Mouse (Mus musculus): Measurements from ENCODE around the gene Zfp575. TPM values are rescaled to one million over a fixed set of nuclear protein-coding genes. Genes with fewer than 3 reads are reported as not detected.

Gene Zfp575
- polyA plus RNA-seq, 1 experiment from 2014 or later: 0.30 TPM

GRCm38 (mm10) chr7:24563191-24563836, 24.1 kb downstream of the Zfp575 start:
- H3K4me1 ChIP-seq (ENCODE audit: control insufficient read depth, low read depth, low read length): no peaks in the 10 kb centered on the region
- H3K4me2 ChIP-seq (ENCODE audit: low read depth, low read length): no peak overlapping the region
- 75% methylated on average over 8 of the region's 8 CpGs for WGBS (ENCODE audit: insufficient replicate concordance)
- ATAC-seq (ENCODE audit: low read depth): no peak
- H3K4me3 ChIP-seq (ENCODE audit: low read depth, low read length): no peak overlapping the region
- no peaks in the 10 kb centered on the region for H3K9me3 ChIP-seq (replicated peaks; ENCODE audit: control insufficient read depth, low read length)
- H3K9ac ChIP-seq (ENCODE audit: low read depth, low read length): no peak overlapping the region
- H3K27ac ChIP-seq (ENCODE audit: low read length): no peak overlapping the region
- H3K36me3 ChIP-seq (ENCODE audit: control insufficient read depth, insufficient read depth): peaks cover 25% of the 10 kb centered on the region
- no peaks in the 10 kb centered on the region for H3K27me3 ChIP-seq (ENCODE audit: control insufficient read depth, insufficient read depth, low read depth, low read length)

- Histone ChIP-seq H3K27ac (ENCODE audit: low read length) (no peak overlapping the region), H3K9ac (ENCODE audit: low read depth, low read length) (no peak overlapping the region), H3K27me3 (ENCODE audit: control insufficient read depth, insufficient read depth, low read depth, low read length) (no peaks in the 10 kb centered on the region), H3K9me3 (replicated peaks; ENCODE audit: control insufficient read depth, low read length) (no peaks in the 10 kb centered on the region), H3K4me3 (ENCODE audit: low read depth, low read length) (no peak overlapping the region), H3K4me1 (ENCODE audit: control insufficient read depth, low read depth, low read length) (no peaks in the 10 kb centered on the region), H3K36me3 (ENCODE audit: control insufficient read depth, insufficient read depth) (peaks cover 12% of the 10 kb centered on the region), H3K4me2 (ENCODE audit: low read depth, low read length) (no peak overlapping the region)
- 82% methylated on average over 4 of the region's 4 CpGs for WGBS (ENCODE audit: insufficient replicate concordance)
- ATAC-seq (ENCODE audit: low read depth): no peak
Measured at GRCm38 (mm10) chr7:24561450-24561849, 26.0 kb downstream of the Zfp575 start.

GRCm38 (mm10) chr7:24555786-24556185, 31.7 kb downstream of the Zfp575 start:
- Histone ChIP-seq H3K36me3 (ENCODE audit: control insufficient read depth, insufficient read depth) (peaks cover 8% of the 10 kb centered on the region), H3K27me3 (ENCODE audit: control insufficient read depth, insufficient read depth, low read depth, low read length) (no peaks in the 10 kb centered on the region), H3K4me2 (ENCODE audit: low read depth, low read length) (no peak overlapping the region), H3K4me1 (ENCODE audit: control insufficient read depth, low read depth, low read length) (peaks cover 2% of the 10 kb centered on the region), H3K9ac (ENCODE audit: low read depth, low read length) (no peak overlapping the region), H3K9me3 (replicated peaks; ENCODE audit: control insufficient read depth, low read length) (no peaks in the 10 kb centered on the region), H3K4me3 (ENCODE audit: low read depth, low read length) (no peak overlapping the region), H3K27ac (ENCODE audit: low read length) (no peak overlapping the region)
- ATAC-seq (ENCODE audit: low read depth): no peak
- WGBS (ENCODE audit: insufficient replicate concordance): 83% methylated on average over 10 of the region's 10 CpGs

- H3K4me2 ChIP-seq (ENCODE audit: low read depth, low read length): peak overlapping the region; percentile 20
- ATAC-seq (ENCODE audit: low read depth): peak; percentile 94
- no peak overlapping the region for H3K9ac ChIP-seq (ENCODE audit: low read depth, low read length)
- no peaks in the 10 kb centered on the region for H3K9me3 ChIP-seq (replicated peaks; ENCODE audit: control insufficient read depth, low read length)
- H3K4me1 ChIP-seq (ENCODE audit: control insufficient read depth, low read depth, low read length): peaks cover 10% of the 10 kb centered on the region
- peaks cover 8% of the 10 kb centered on the region for H3K36me3 ChIP-seq (ENCODE audit: control insufficient read depth, insufficient read depth)
- H3K4me3 ChIP-seq (ENCODE audit: low read depth, low read length): no peak overlapping the region
- H3K27ac ChIP-seq (ENCODE audit: low read length): peak overlapping the region; percentile 73
- no peaks in the 10 kb centered on the region for H3K27me3 ChIP-seq (ENCODE audit: control insufficient read depth, insufficient read depth, low read depth, low read length)
- WGBS (ENCODE audit: insufficient replicate concordance): 64% methylated on average over 12 of the region's 12 CpGs
Measured at GRCm38 (mm10) chr7:24551985-24552759, 35.3 kb downstream of the Zfp575 start.

- H3K9ac ChIP-seq (ENCODE audit: low read depth, low read length): peak overlapping the region; percentile 90
- no peaks in the 10 kb centered on the region for H3K36me3 ChIP-seq (ENCODE audit: control insufficient read depth, insufficient read depth)
- peak overlapping the region; percentile 55 for H3K27ac ChIP-seq (ENCODE audit: low read length)
- peak overlapping the region; percentile 83 for H3K4me2 ChIP-seq (ENCODE audit: low read depth, low read length)
- no peaks in the 10 kb centered on the region for H3K27me3 ChIP-seq (ENCODE audit: control insufficient read depth, insufficient read depth, low read depth, low read length)
- H3K4me3 ChIP-seq (ENCODE audit: low read depth, low read length): peak overlapping the region; percentile 90
- H3K4me1 ChIP-seq (ENCODE audit: control insufficient read depth, low read depth, low read length): peaks cover 17% of the 10 kb centered on the region
- no peaks in the 10 kb centered on the region for H3K9me3 ChIP-seq (replicated peaks; ENCODE audit: control insufficient read depth, low read length)
- ATAC-seq (ENCODE audit: low read depth): no peak
- 27% methylated on average over 13 of the region's 13 CpGs for WGBS (ENCODE audit: insufficient replicate concordance)
Measured at GRCm38 (mm10) chr7:24547534-24548036, 39.9 kb downstream of the Zfp575 start.

- under 1% methylated on average over 53 of the region's 57 CpGs for whole genome bisulfite sequencing (ENCODE audit: insufficient replicate concordance)
- H3K4me1 ChIP-seq (ENCODE audit: control insufficient read depth, low read depth, low read length): peaks cover 16% of the 10 kb centered on the region
- peak; percentile 99 for ATAC-seq (ENCODE audit: low read depth)
- no peaks in the 10 kb centered on the region for H3K9me3 ChIP-seq (replicated peaks; ENCODE audit: control insufficient read depth, low read length)
- no peaks in the 10 kb centered on the region for H3K36me3 ChIP-seq (ENCODE audit: control insufficient read depth, insufficient read depth)
- peak overlapping the region; percentile 63 for H3K27ac ChIP-seq (ENCODE audit: low read length)
- H3K4me2 ChIP-seq (ENCODE audit: low read depth, low read length): peak overlapping the region; percentile 83
- peak overlapping the region; percentile 90 for H3K4me3 ChIP-seq (ENCODE audit: low read depth, low read length)
- H3K27me3 ChIP-seq (ENCODE audit: control insufficient read depth, insufficient read depth, low read depth, low read length): no peaks in the 10 kb centered on the region
- H3K9ac ChIP-seq (ENCODE audit: low read depth, low read length): peak overlapping the region; percentile 90
Measured at GRCm38 (mm10) chr7:24546634-24547389, 40.6 kb downstream of the Zfp575 start.

- Histone ChIP-seq H3K4me3 (ENCODE audit: low read depth, low read length) (peak within 1 kb of the TSS; percentile 90), H3K27ac (ENCODE audit: low read length) (peak within 1 kb of the TSS; percentile 63), H3K9ac (ENCODE audit: low read depth, low read length) (peak within 1 kb of the TSS; percentile 90), H3K36me3 (ENCODE audit: control insufficient read depth, insufficient read depth) (no peaks in the 10 kb centered on the region), H3K9me3 (replicated peaks; ENCODE audit: control insufficient read depth, low read length) (no peaks in the 10 kb centered on the region), H3K4me2 (ENCODE audit: low read depth, low read length) (peak within 1 kb of the TSS; percentile 83), H3K4me1 (ENCODE audit: control insufficient read depth, low read depth, low read length) (peaks cover 16% of the 10 kb centered on the region), H3K27me3 (ENCODE audit: control insufficient read depth, insufficient read depth, low read depth, low read length) (no peaks in the 10 kb centered on the region)
- 45% methylated on average over 13 of the region's 13 CpGs for WGBS (ENCODE audit: insufficient replicate concordance)
- no peak for ATAC-seq (ENCODE audit: low read depth)
Measured at GRCm38 (mm10) chr7:24546068-24546614, 41.3 kb downstream of the Zfp575 start, which contains the start of the genes Pinlyp and Xrcc1. Gene Pinlyp, minus strand, starts transcription at chr7:24546118. Gene Xrcc1, plus strand, starts transcription at chr7:24546289.

- Histone ChIP-seq H3K27me3 (ENCODE audit: control insufficient read depth, insufficient read depth, low read depth, low read length) (no peaks in the 10 kb centered on the region), H3K27ac (ENCODE audit: low read length) (no peak overlapping the region), H3K36me3 (ENCODE audit: control insufficient read depth, insufficient read depth) (no peaks in the 10 kb centered on the region), H3K9ac (ENCODE audit: low read depth, low read length) (no peak overlapping the region), H3K9me3 (replicated peaks; ENCODE audit: control insufficient read depth, low read length) (no peaks in the 10 kb centered on the region), H3K4me1 (ENCODE audit: control insufficient read depth, low read depth, low read length) (peaks cover 16% of the 10 kb centered on the region), H3K4me2 (ENCODE audit: low read depth, low read length) (no peak overlapping the region), H3K4me3 (ENCODE audit: low read depth, low read length) (no peak overlapping the region)
- no peak for ATAC-seq (ENCODE audit: low read depth)
- 54% methylated on average over 2 of the region's 2 CpGs for WGBS (ENCODE audit: insufficient replicate concordance)
Measured at GRCm38 (mm10) chr7:24544506-24544905, 42.9 kb downstream of the Zfp575 start.

Data from liver, embryonic 16.5 days (tissue).